Mouse (Mus musculus): Measurements from ENCODE around the gene Lmod3. TPM values are rescaled to one million over a fixed set of nuclear protein-coding genes. Genes with fewer than 3 reads are reported as not detected.

Lmod3 gene
- total and polyA plus RNA-seq, 2 experiments from 2014 or later, result not detected

- no peak overlapping the region for H3K9ac ChIP-seq (replicated peaks; ENCODE audit: low read length, poor library complexity, severe bottlenecking)
- no peaks in the 10 kb centered on the region for H3K27me3 ChIP-seq (ENCODE audit: insufficient read depth, low read length)
- H3K4me2 ChIP-seq (ENCODE audit: low read depth, low read length, poor library complexity, severe bottlenecking), result no peak overlapping the region
- no peaks in the 10 kb centered on the region for H3K36me3 ChIP-seq (ENCODE audit: insufficient read depth, low read length)
- no peak for DNase-seq (ENCODE audit: low spot score)
- ATAC-seq (ENCODE audit: low FRiP score), result no peak
- H3K27ac ChIP-seq (ENCODE audit: low read depth, low read length), result no peak overlapping the region
- 70% methylated on average over 15 of the region's 15 CpGs for WGBS
- no peak overlapping the region for H3K4me3 ChIP-seq (ENCODE audit: low read depth, low read length)
- H3K4me1 ChIP-seq (ENCODE audit: insufficient read depth, low read length), result no peaks in the 10 kb centered on the region
- no peak for TF ChIP-seq CTCF (IDR thresholded peaks at IDR 0.05)
- no peaks in the 10 kb centered on the region for H3K9me3 ChIP-seq (ENCODE audit: low read length)
Measured at GRCm38 (mm10) chr6:97221205-97222025, 31.1 kb downstream of the Lmod3 start.

DNA sequence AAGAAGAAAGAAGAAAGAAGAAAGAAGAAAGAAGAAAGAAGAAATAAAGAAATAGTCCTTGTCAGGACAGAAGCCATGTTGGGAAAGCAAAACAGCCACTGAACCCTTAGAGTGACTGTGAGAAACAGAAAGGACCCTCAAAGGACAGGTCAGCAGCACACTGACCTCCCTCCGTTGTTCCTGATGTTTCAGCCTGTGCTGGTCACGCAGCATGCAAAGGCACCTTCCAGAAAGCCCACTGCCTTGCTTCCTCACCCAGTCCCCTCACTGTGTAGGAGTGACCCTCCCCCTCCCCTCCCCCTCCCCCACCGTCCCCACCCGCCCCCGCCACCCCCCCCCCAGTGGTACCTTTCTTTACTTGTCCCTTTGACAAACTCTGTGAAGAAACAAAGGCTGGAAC, 31.9 kb downstream of the Lmod3 start:
- H3K27me3 ChIP-seq (ENCODE audit: insufficient read depth, low read length), result no peaks in the 10 kb centered on the region
- H3K4me3 ChIP-seq (ENCODE audit: low read depth, low read length), result no peak overlapping the region
- no peaks in the 10 kb centered on the region for H3K9me3 ChIP-seq (ENCODE audit: low read length)
- no peak overlapping the region for H3K27ac ChIP-seq (ENCODE audit: low read depth, low read length)
- H3K36me3 ChIP-seq (ENCODE audit: insufficient read depth, low read length), result no peaks in the 10 kb centered on the region
- no peak for TF ChIP-seq CTCF (IDR thresholded peaks at IDR 0.05)
- no peak for DNase-seq (ENCODE audit: low spot score)
- no peak overlapping the region for H3K9ac ChIP-seq (replicated peaks; ENCODE audit: low read length, poor library complexity, severe bottlenecking)
- H3K4me1 ChIP-seq (ENCODE audit: insufficient read depth, low read length), result no peaks in the 10 kb centered on the region
- no peak overlapping the region for H3K4me2 ChIP-seq (ENCODE audit: low read depth, low read length, poor library complexity, severe bottlenecking)
- ATAC-seq (ENCODE audit: low FRiP score), result no peak
- 62% methylated on average over 5 of the region's 5 CpGs for WGBS

DNA sequence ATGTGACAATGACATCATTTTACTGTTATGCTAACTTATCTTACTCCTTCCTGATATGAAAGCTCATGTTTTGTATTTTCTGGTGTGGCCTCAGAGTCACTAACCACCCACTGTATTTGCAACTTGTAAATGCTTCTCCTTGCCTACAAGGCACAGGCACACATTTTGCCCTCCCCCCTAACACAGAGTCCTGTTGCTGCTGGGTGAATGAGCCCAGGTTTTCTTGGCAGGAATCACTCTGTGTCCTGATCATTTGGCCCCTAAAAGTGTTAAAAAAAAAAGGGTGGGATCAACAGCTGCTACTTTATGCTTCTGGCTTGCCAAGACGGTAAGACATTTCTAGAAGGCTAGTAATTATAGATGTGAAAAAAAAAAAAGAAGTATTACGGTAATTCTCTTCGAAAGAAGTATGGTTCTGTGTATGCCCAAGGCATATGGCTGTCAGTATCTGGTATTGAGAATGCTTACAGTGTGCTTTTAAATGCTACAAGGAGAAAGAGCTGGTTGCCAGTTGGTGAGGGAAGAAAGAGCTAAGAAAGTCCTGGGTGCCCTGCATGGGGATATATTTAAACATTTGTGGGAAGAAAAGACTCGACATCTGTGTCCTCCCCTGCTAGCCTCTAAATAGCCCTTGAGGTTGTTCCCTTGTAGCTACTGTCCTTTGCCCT, 36.3 kb downstream of the Lmod3 start:
- 74% methylated on average over 4 of the region's 4 CpGs for WGBS
- H3K4me1 ChIP-seq (ENCODE audit: insufficient read depth, low read length), result peaks cover 8% of the 10 kb centered on the region; the same call in 1 of the 2 replicates
- H3K9ac ChIP-seq (replicated peaks; ENCODE audit: low read length, poor library complexity, severe bottlenecking), result no peak overlapping the region
- no peak overlapping the region for H3K4me3 ChIP-seq (ENCODE audit: low read depth, low read length)
- H3K4me2 ChIP-seq (ENCODE audit: low read depth, low read length, poor library complexity, severe bottlenecking), result no peak overlapping the region
- no peak overlapping the region for H3K27ac ChIP-seq (ENCODE audit: low read depth, low read length)
- ATAC-seq (ENCODE audit: low FRiP score) (no peak), DNase-seq (ENCODE audit: low spot score) (no peak)
- no peak for TF ChIP-seq CTCF (IDR thresholded peaks at IDR 0.05)
- H3K36me3 ChIP-seq (ENCODE audit: insufficient read depth, low read length), result no peaks in the 10 kb centered on the region
- H3K9me3 ChIP-seq (ENCODE audit: low read length), result no peaks in the 10 kb centered on the region
- no peaks in the 10 kb centered on the region for H3K27me3 ChIP-seq (ENCODE audit: insufficient read depth, low read length)

DNA sequence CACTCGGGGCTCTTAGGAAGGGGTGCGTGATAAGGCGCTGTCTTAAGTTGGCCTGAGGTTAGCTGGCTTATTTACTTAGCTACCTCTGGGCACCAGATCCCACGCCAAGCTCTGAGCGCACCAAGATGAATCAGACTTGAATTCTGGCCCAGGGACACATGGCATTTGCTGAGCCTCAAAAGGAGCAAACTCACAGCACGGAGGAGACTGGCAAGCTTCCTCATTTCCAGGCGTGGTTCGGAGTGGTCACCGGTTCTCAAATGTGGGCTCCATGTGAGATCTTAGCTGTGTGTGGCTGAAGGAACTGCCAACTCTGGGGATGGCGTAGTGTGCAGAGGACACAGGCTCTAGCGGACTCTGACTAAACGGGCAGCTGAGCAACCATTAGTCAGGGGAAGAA, 40.6 kb downstream of the Lmod3 start:
- peak overlapping the region; percentile 82; the same call in 1 of the 2 replicates for H3K9ac ChIP-seq (replicated peaks; ENCODE audit: low read length, poor library complexity, severe bottlenecking)
- ATAC-seq (ENCODE audit: low FRiP score) (no peak), DNase-seq (ENCODE audit: low spot score) (peak; percentile 50)
- H3K4me1 ChIP-seq (ENCODE audit: insufficient read depth, low read length), result peaks cover 8% of the 10 kb centered on the region; the same call in 1 of the 2 replicates
- TF ChIP-seq CTCF (IDR thresholded peaks at IDR 0.05), result no peak
- H3K4me3 ChIP-seq (ENCODE audit: low read depth, low read length), result peak overlapping the region; percentile 67
- no peaks in the 10 kb centered on the region for H3K9me3 ChIP-seq (ENCODE audit: low read length)
- WGBS, result 54% methylated on average over 12 of the region's 12 CpGs
- no peak overlapping the region for H3K27ac ChIP-seq (ENCODE audit: low read depth, low read length)
- peak overlapping the region; percentile 75 for H3K4me2 ChIP-seq (ENCODE audit: low read depth, low read length, poor library complexity, severe bottlenecking)
- H3K36me3 ChIP-seq (ENCODE audit: insufficient read depth, low read length), result no peaks in the 10 kb centered on the region
- H3K27me3 ChIP-seq (ENCODE audit: insufficient read depth, low read length), result no peaks in the 10 kb centered on the region

GRCm38 (mm10) chr6:97210962-97211601, 41.5 kb downstream of the Lmod3 start:
- Histone ChIP-seq H3K36me3 (ENCODE audit: insufficient read depth, low read length) (no peaks in the 10 kb centered on the region), H3K9me3 (ENCODE audit: low read length) (no peaks in the 10 kb centered on the region), H3K27me3 (ENCODE audit: insufficient read depth, low read length) (no peaks in the 10 kb centered on the region), H3K4me2 (ENCODE audit: low read depth, low read length, poor library complexity, severe bottlenecking) (peak overlapping the region; percentile 75), H3K9ac (replicated peaks; ENCODE audit: low read length, poor library complexity, severe bottlenecking) (peak overlapping the region; percentile 82), H3K4me1 (ENCODE audit: insufficient read depth, low read length) (peaks cover 8% of the 10 kb centered on the region; the same call in 1 of the 2 replicates), H3K27ac (ENCODE audit: low read depth, low read length) (peak overlapping the region; percentile 59), H3K4me3 (ENCODE audit: low read depth, low read length) (peak overlapping the region; percentile 67)
- no peak; the same call in 1 of the 2 replicates for TF ChIP-seq CTCF (IDR thresholded peaks at IDR 0.05)
- DNase-seq (ENCODE audit: low spot score), result peak; percentile 16
- peak; percentile 61 for ATAC-seq (ENCODE audit: low FRiP score)
- WGBS, result 1% methylated on average over 22 of the region's 22 CpGs
